Mouse (Mus musculus) embryonic facial prominence, embryonic 10.5 days (tissue): ENCODE data around the gene Thpo. TPM values are rescaled to one million over a fixed set of nuclear protein-coding genes. Genes with fewer than 3 reads are reported as not detected.

Experiments used
- DNase-seq: peaks from one replicate; pipeline ENCODE4 v3.0.0-alpha.2; 2017; ENCODE audit warnings: low spot score
- H3K27ac ChIP-seq: fragments of 300-500 bp; sonication (generic); replicated peaks from 2 replicates; pipeline ENCODE4 v1.5.1; 2016; ENCODE audit warnings: mild to moderate bottlenecking
- H3K27me3 ChIP-seq: fragments of 300-500 bp; sonication (generic); replicated peaks from 2 replicates; pipeline ENCODE4 v1.6.1; 2016; ENCODE audit warnings: low read depth, mild to moderate bottlenecking; ENCODE audit not compliant: poor library complexity, severe bottlenecking
- H3K36me3 ChIP-seq: fragments of 300-500 bp; sonication (generic); replicated peaks from 2 replicates; pipeline ENCODE4 v1.6.1; 2016; ENCODE audit warnings: mild to moderate bottlenecking, moderate library complexity
- H3K4me1 ChIP-seq: fragments of 300-500 bp; sonication (generic); 2 replicates; pipeline ENCODE4 v1.6.1; 2016
- H3K4me3 ChIP-seq: fragments of 300-500 bp; sonication (generic); 2 replicates; pipeline ENCODE4 v1.5.1; 2016; ENCODE audit warnings: mild to moderate bottlenecking, moderate library complexity
- H3K9me3 ChIP-seq: fragments of 300-500 bp; sonication (generic); 2 replicates; pipeline ENCODE4 v1.6.1; 2016; ENCODE audit warnings: mild to moderate bottlenecking
- WGBS: fragments of 180-500 bp; shearing (Covaris S2); methylation state at CpG from one replicate; pipeline ENCODE4 v1.1.7; 2016; 5-methylcytosine and 5-hydroxymethylcytosine counted together
- polyA plus RNA-seq: library from polyadenylated mRNA; unstranded; fragments of >200 nt; fragmentation: Nextera tagmentation; extraction: Ambion mirVana; gene quantifications from 2 replicates; pipeline ENCODE4 v1.2.1, GENCODE M21; 2016

The Thpo gene
- polyA plus RNA-seq, 1 experiment from 2014 or later = 0.72 TPM

DNA sequence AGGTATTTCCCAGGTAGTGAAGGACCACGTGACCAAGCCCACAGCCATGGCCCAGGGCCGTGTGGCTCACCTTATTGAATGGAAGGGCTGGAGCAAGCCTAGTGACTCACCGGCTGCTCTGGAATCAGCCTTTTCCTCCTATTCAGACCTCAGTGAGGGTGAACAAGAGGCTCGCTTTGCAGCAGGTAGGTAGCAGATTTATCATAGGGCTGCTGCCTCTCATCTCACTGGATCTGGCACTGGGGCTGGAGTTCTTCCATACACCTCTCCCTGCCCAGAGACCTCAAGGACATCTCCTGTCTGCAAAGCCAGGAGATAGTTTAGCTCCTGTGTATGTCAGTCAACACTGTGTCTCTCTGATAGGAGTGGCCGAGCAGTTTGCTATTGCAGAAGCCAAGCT lies 35.0 kb downstream of the Thpo start:
- Histone ChIP-seq H3K4me3 (no peak overlapping the region), H3K27me3 (peaks cover 43% of the 10 kb centered on the region), H3K9me3 (no peaks in the 10 kb centered on the region), H3K27ac (no peak overlapping the region), H3K4me1 (peaks cover 49% of the 10 kb centered on the region), H3K36me3 (peaks cover 14% of the 10 kb centered on the region)
- DNase-seq = no peak
- 79% methylated on average over 5 of the region's 5 CpGs for WGBS

DNA sequence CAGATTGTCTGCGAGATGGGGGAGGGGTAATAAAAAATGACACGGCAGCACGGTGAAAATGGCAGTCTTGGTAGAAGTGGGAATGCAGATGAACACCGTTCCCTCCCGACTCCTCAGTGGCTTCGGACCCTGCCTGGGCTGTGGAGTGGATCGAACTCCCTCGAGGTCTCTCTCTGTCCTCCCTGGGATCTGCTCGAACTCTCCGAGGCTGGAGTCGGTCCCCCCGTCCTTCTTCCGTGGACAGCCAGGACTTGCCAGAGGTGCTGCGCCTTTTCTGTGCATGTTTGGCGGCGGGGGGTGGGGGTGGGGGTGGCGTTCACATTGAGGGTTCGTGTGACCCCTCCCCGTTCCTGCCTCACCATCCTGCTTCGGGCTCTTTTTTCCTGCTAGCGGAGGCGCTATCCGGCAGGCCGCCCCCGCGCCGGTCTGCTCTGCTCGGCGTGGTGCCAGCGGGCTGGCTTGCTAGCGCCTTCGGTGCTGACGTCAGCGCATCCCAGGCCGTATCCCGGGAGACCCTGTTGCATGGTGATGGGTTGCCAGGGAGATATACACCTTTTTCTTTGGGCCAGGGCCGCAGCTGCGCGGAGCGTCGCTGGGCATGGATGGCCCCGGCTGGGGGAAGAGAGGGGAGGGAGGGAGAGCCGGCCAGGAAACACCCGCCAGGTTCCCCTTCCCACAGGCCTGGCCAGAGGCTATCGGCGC lies 38.5 kb downstream of the Thpo start:
- peaks cover 48% of the 10 kb centered on the region for H3K4me1 ChIP-seq
- 5% methylated on average over 46 of the region's 46 CpGs for WGBS

DNA sequence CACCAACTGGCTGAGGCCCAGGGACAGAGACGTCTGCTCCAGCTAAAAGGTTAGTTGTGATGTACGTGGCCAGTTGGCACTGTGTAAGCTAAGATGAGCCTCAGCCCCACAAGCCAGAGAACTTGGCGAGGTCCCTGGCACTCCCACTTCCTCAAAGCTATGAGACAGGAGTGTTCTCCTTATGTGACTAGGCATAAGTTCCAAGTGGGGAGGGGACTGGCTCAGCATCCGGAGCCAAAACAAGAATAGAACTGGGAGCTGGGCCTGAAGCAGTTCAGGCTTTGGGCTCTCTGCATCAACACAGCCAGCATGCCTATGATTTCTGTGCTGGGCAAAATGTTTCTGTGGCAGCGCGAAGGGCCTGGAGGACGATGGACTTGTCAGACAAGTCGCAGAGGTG lies 39.5 kb downstream of the Thpo start:
- Histone ChIP-seq H3K9me3 (no peaks in the 10 kb centered on the region), H3K36me3 (peaks cover 30% of the 10 kb centered on the region), H3K4me1 (peaks cover 41% of the 10 kb centered on the region), H3K27me3 (peaks cover 46% of the 10 kb centered on the region), H3K27ac (no peak overlapping the region), H3K4me3 (no peak overlapping the region)
- DNase-seq = no peak
- WGBS = 83% methylated on average over 8 of the region's 8 CpGs

More for the DNA sequence above, 38.5 kb downstream of the Thpo start:
- Histone ChIP-seq H3K27me3 (peaks cover 46% of the 10 kb centered on the region), H3K9me3 (no peaks in the 10 kb centered on the region), H3K27ac (peak overlapping the region; percentile 74), H3K4me3 (peak overlapping the region; percentile 61), H3K36me3 (peaks cover 20% of the 10 kb centered on the region)
- peak; percentile 83 for DNase-seq

DNA sequence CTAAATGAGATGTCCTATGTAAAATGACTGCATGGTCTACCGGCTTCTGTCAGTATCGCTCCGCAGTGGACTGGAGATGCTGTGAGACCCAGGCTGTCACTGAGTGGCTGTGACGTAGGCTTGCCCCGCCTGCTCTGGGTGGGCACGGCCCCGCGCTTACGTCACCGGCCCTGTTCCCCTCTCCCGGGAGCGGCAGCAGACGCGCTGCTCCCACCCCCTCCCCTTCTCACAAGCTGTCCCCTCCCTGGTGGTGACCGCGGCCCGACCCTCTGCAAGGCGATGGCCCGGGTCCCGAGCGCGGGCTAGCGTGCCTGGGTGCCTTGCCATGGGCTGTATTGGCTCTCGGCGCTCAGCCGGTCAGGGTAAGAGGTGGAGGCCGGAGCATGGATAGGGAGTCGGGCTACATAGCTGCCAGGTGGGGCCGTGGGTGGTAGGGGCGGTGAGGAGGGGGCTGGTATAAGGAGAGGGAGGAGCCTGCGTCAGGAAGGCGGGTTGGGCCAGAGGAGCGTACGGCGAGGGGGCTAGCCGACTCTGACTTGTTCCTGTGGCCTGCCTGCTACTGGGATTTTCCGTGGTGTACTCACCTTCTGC lies 41.1 kb downstream of the Thpo start, which contains the start of gene Fam131a:
TSS of gene Fam131a (plus strand) at position 131 of the 591 bp plus-strand sequence.
- Histone ChIP-seq H3K27ac (peak within 1 kb of the TSS; percentile 84), H3K9me3 (no peaks in the 10 kb centered on the region), H3K4me3 (peak within 1 kb of the TSS; percentile 74), H3K36me3 (peaks cover 46% of the 10 kb centered on the region), H3K27me3 (peaks cover 41% of the 10 kb centered on the region), H3K4me1 (peaks cover 41% of the 10 kb centered on the region)
- WGBS = under 1% methylated on average over 37 of the region's 37 CpGs
- DNase-seq = peak; percentile 96

DNA sequence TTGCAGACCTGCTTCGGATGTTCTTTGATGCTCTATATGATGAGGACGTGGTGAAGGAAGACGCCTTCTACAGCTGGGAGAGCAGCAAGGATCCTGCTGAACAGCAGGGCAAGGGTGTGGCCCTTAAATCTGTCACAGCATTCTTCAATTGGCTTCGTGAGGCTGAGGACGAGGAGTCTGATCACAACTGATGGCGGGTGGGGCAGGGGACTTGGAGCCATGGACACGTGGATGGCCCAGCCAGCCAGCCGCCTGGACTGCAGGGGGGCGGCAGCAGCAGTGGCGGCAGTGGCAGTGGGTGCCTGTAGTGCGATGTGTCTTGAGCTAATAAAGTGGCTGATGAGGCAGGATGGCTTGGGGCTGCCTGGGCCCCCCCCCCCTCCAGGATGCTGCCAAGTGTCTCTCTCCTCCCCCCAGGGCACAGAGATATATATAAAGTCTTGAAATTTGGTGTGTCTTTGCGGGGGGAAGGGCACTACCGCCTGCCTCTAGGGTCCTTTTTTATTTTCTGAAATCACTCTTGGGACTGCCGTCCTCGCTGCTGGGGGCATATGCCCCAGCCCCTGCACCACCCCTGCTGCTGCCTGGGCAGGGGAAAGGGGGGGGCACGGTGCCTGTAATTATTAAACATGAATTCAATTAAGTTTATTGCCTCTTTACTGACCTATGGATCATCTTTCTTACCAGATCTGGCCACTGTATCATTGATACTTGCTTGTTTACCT lies 41.9 kb downstream of the Thpo start:
- Histone ChIP-seq H3K9me3 (no peaks in the 10 kb centered on the region), H3K4me1 (peaks cover 41% of the 10 kb centered on the region), H3K27ac (no peak overlapping the region), H3K36me3 (peaks cover 54% of the 10 kb centered on the region), H3K27me3 (peaks cover 33% of the 10 kb centered on the region), H3K4me3 (peak overlapping the region; percentile 74)
- peak; percentile 36 for DNase-seq
- 48% methylated on average over 16 of the region's 16 CpGs for WGBS

DNA sequence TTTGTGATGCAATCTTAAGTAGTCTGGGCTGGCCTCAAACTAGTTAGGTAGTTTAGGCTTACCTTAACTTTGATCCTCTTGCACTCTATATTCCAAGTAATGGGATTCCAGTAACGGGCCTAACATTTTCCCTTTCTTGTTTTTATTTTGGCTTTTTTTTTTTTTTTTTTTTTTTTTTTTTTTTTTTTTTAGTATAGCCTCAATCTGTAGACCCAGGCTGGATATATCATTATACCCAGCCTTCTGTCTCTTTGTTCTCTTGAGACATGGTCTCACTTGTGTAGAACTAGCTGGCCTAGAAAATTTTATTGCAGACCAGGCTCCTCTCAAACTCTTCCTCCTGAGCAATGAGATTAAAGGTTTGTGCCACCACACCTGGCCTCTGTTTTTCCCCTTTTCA lies 42.7 kb downstream of the Thpo start:
- H3K36me3 ChIP-seq = peaks cover 62% of the 10 kb centered on the region
- WGBS = 83% methylated on average over 1 of the region's 1 CpGs

DNA sequence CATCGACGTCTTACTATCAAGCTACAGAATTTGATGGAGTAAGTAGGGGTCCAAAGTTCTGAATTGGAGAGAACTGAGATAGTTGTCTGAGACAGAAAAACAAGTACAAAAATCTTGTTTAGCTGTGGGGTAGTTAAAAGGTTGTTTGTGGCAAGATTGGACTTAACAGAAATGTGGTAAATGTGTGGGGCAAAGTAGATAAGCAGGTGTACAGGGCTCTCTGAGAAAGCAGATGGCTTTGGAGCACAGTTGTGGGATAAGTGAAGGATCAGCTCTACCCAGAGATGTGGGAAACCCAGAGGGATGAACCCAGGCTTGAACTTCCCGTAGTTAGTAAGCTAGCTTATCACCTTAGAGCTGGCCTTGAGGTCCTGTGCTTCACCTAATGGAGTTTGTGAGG lies 43.5 kb downstream of the Thpo start:
- no peak for DNase-seq
- 92% methylated on average over 3 of the region's 3 CpGs for WGBS
- no peak overlapping the region for H3K27ac ChIP-seq
- no peak overlapping the region for H3K4me3 ChIP-seq
- peaks cover 70% of the 10 kb centered on the region for H3K36me3 ChIP-seq
- H3K9me3 ChIP-seq = no peaks in the 10 kb centered on the region
- H3K4me1 ChIP-seq = peaks cover 30% of the 10 kb centered on the region
- H3K27me3 ChIP-seq = peaks cover 18% of the 10 kb centered on the region

More for the DNA sequence above, 42.7 kb downstream of the Thpo start:
- Histone ChIP-seq H3K27me3 (peaks cover 26% of the 10 kb centered on the region), H3K27ac (no peak overlapping the region), H3K4me3 (no peak overlapping the region), H3K4me1 (peaks cover 39% of the 10 kb centered on the region), H3K9me3 (no peaks in the 10 kb centered on the region)
- DNase-seq = no peak

DNA sequence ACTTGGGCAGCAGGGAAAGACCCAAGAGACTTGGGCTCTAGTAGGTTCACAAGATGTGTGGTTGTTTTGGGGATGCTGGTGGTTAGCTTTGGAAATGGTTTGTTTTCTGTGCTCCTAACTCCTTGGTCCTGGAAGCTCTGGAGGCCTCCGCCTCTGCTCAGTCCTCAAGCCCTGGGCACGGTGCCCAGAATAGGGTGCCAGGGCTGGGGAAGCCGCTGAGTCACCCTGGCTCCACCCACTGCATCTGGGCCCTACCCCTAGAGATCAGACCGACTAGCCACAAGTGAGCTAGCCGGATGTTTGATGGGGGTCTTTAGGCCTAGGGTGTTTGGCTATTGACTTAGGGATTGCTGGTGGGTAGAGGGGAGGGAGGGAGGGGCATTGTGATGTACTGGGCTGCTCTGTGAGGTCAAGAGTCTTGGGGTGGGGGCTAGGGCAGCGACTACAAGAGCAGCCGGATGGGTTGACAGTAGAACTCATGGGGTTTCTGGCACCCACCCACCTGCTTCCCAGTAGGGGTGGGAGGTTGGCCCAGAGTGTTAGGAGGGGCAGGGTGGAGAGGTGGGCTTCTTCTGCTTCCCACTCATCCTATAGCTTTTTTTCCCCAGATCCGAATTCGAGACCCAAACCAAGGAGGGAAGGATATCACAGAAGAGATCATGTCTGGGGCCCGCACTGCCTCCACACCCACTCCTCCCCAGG lies 56.2 kb downstream of the Thpo start:
- Histone ChIP-seq H3K9me3 (no peaks in the 10 kb centered on the region), H3K4me1 (peaks cover 21% of the 10 kb centered on the region), H3K27ac (no peak overlapping the region), H3K36me3 (peaks cover 94% of the 10 kb centered on the region), H3K27me3 (no peaks in the 10 kb centered on the region), H3K4me3 (no peak overlapping the region)
- DNase-seq = no peak
- 89% methylated on average over 10 of the region's 10 CpGs for WGBS

DNA sequence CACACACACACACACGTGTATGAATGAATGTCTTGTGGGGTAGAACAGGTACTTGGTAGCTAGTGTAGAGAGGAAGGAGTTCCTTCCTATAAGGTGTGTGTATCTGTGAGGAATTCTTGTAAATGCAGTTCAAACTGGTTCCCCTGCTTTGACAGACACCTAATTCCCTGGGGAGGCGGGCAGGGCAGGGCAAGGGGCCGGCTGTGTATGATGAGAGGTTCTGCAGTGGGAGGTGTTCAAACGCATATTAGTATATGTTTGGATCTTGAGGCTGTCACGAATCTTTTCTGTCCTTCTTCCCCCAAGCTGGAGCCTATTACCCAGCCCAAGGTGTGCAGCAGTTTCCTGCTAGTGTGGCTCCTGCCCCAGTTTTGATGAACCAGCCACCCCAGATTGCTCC lies 56.9 kb downstream of the Thpo start:
- Histone ChIP-seq H3K27me3 (no peaks in the 10 kb centered on the region), H3K4me3 (no peak overlapping the region), H3K27ac (no peak overlapping the region), H3K36me3 (peaks cover 87% of the 10 kb centered on the region), H3K9me3 (no peaks in the 10 kb centered on the region), H3K4me1 (peaks cover 21% of the 10 kb centered on the region)
- 88% methylated on average over 5 of the region's 5 CpGs for WGBS
- no peak for DNase-seq

DNA sequence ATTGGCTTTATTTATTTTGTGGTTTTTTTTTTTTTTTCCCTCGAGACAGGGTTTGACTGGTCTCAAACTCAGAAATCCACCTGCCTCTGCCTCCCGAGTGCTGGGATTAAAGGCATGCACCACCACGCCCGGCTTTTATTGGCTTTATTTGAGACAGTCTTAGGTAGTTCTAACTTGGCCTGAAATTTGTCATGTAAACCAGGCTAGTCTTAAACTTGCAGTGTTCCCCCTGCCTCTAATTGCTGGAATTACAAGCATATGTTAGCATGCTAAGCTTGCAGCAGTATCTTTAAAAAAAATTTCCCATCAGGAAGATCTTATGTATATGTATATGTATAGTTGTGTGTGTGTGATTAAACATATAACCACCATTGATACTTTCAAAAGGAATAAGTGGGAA lies 57.6 kb downstream of the Thpo start:
- Histone ChIP-seq H3K4me1 (peaks cover 25% of the 10 kb centered on the region), H3K27me3 (no peaks in the 10 kb centered on the region), H3K36me3 (peaks cover 80% of the 10 kb centered on the region), H3K27ac (no peak overlapping the region), H3K9me3 (no peaks in the 10 kb centered on the region), H3K4me3 (no peak overlapping the region)
- 90% methylated on average over 4 of the region's 4 CpGs for WGBS
- DNase-seq = no peak

DNA sequence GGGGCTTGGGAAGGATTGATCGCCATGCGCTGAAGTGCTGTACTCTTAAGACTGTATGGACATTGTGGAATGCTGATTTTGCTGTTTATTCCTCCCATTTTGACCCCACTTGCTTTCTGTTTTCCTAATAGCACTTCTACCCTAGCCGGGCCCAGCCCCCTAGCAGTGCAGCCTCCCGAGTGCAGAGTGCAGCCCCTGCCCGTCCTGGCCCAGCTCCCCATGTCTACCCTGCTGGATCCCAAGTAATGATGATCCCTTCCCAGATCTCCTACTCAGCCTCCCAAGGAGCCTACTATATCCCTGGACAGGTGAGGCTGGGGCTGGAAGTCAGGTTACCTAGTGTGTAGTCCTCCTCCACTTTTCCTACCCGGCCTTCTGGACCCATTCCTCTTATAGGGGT lies 59.1 kb downstream of the Thpo start:
- peaks cover 26% of the 10 kb centered on the region for H3K4me1 ChIP-seq
- no peaks in the 10 kb centered on the region for H3K27me3 ChIP-seq
- peak overlapping the region; percentile 100 for H3K4me3 ChIP-seq
- WGBS = 90% methylated on average over 6 of the region's 6 CpGs
- no peak for DNase-seq
- H3K9me3 ChIP-seq = no peaks in the 10 kb centered on the region
- peaks cover 65% of the 10 kb centered on the region for H3K36me3 ChIP-seq
- no peak overlapping the region for H3K27ac ChIP-seq
